Comparison of ENCODE assay signal across 24 mouse cellular contexts in the genomic region with DNA sequence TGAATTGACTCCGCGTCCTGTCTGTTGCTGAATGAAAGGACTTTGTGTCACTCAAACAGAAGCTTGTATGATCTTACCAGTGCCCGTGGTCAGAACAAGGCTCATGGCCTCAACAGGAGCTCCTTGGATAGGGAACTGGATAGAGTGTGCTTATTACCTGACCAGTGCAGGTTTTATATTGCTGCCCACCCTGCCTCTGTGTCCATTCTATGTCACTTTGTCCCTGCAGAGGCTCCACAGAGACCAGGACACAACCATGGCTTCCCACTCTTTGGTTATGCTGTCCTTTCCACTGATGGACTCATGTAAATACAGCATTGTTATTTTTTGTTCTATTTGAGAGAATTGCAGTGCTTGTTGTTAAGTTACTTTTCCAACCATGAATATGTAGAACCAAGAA.
"Had no signal": no experiment of that assay in that cellular context is flagged by ENCODE, and none has a peak within 500 bp of the region (broad histone marks: within the 10 kb centered on the region; RNA-seq: fewer than 3 reads in every experiment).

No protein-coding gene starts in this region.

- ATAC-seq: hindbrain, embryonic 16.5 days; inflammation-experienced regulatory T-cells, adult 6 months; intestine, embryonic 15.5 days; intestine, postnatal 0 days; liver, embryonic 12.5 days had no signal

- H3K36me3 ChIP-seq: heart, embryonic 13.5 days; heart, embryonic 15.5 days; hindbrain, embryonic 10.5 days; hindbrain, embryonic 12.5 days; intestine, embryonic 15.5 days; limb, embryonic 13.5 days; limb, embryonic 15.5 days; liver, embryonic 12.5 days had no signal

- H3K4me1 ChIP-seq: hindbrain, embryonic 12.5 days had no signal

- H3K9me3 ChIP-seq: heart, embryonic 13.5 days; heart, embryonic 15.5 days; hindbrain, embryonic 10.5 days; hindbrain, embryonic 12.5 days; intestine, embryonic 15.5 days; limb, embryonic 13.5 days; limb, embryonic 15.5 days; liver, embryonic 12.5 days had no signal

- H3K4me3 ChIP-seq: gastrocnemius, adult 2 months; heart, embryonic 13.5 days; heart, embryonic 15.5 days; hindbrain, embryonic 10.5 days; hindbrain, embryonic 12.5 days; intestine, embryonic 15.5 days; layer of hippocampus, adult 2 months; left cerebral cortex, adult 2 months; limb, embryonic 13.5 days; limb, embryonic 15.5 days; liver, embryonic 12.5 days had no signal

- H3K9ac ChIP-seq: heart, embryonic 13.5 days; heart, embryonic 15.5 days; hindbrain, embryonic 12.5 days; hindbrain, embryonic 14.5 days; intestine, embryonic 15.5 days; limb, embryonic 13.5 days; limb, embryonic 15.5 days; liver, embryonic 12.5 days had no signal

- H3K4me2 ChIP-seq: heart, embryonic 11.5 days; heart, embryonic 13.5 days; heart, embryonic 15.5 days; hindbrain, embryonic 12.5 days; hindbrain, embryonic 14.5 days; intestine, embryonic 15.5 days; limb, embryonic 13.5 days; limb, embryonic 15.5 days; liver, embryonic 12.5 days had no signal

- H3K27me3 ChIP-seq: heart, embryonic 13.5 days; heart, embryonic 15.5 days; hindbrain, embryonic 12.5 days; intestine, embryonic 15.5 days; limb, embryonic 13.5 days; limb, embryonic 15.5 days; liver, embryonic 12.5 days had no signal

- H3K27ac ChIP-seq: gastrocnemius, adult 2 months; heart, embryonic 13.5 days; heart, embryonic 15.5 days; hindbrain, embryonic 10.5 days; hindbrain, embryonic 12.5 days; hindbrain, embryonic 14.5 days; intestine, embryonic 15.5 days; layer of hippocampus, adult 2 months; left cerebral cortex, adult 2 months; limb, embryonic 13.5 days; limb, embryonic 15.5 days; liver, embryonic 12.5 days had no signal

- DNase-seq: gastrocnemius, adult 2 months; gastrocnemius, postnatal 10 days; gastrocnemius, postnatal 25 days; heart, postnatal 4 days; kidney, adult 18-20 months; kidney, adult 8-10 months; kidney, postnatal 10 days; kidney, postnatal 25 days; kidney, postnatal 4 days had no signal
